ENCODE assay signal across 9 mouse cellular contexts in the genomic region with DNA sequence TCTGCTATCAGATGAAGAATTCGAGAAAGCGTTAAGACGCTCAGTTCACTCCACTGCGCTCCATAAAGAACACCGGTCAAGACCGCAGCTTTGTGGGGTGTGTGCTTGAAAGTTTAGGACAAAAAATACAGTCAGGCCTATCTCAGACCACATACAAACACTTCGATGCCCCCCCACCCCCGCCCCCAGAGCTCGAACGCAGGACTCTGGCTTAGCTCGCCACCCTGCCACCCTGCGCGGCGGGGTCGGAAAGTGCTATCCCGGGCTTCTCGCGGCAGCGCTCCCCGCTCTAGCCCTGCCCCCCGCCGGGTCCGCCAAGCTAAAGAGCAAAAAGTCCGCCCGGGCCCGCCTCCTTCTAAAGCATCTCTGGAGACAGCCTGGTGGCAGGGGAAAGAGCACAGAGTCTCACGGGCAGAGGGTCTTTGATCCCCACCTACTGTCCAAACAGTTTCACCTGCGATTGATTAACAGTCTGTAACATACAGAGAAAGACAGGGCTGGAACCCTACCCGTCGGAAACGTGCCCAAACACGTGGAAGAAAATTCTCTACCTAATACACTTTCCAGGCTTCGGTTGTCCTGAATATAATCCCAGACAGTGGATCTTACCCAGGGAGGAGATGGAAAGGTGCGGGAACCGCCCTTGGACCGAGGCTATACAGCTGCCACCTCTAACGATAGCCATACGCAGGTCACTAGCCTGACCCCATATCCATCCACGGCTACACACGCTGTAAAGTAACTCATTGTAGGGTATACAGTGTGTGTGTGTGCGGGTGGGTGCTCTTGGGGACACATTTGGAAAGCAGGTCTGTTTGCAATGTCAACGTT. TPM values are rescaled to one million over a fixed set of nuclear protein-coding genes. Genes with fewer than 3 reads are reported as not detected.
A peak's percentile ranks its signal among the peaks of the same experiment; 100 is the strongest.
DNase-seq lines count a peak whose midpoint lies in the region; ATAC-seq and TF ChIP-seq lines count a peak whose summit lies in the region.
"Had no signal": no experiment of that assay in that cellular context is flagged by ENCODE, and none has a peak within 500 bp of the region (broad histone marks: within the 10 kb centered on the region; RNA-seq: fewer than 3 reads in every experiment).

No protein-coding gene starts in this region.

- DNase-seq in left cerebral cortex, postnatal 4 days = peak; percentile 40
- DNase-seq in left cerebral cortex, postnatal 14 days (ENCODE audit: low spot score in 2 of 2) = no peak
- DNase-seq in layer of hippocampus, adult 2 months (ENCODE audit: low spot score in 2 of 2) = no peak
- DNase-seq in right cerebral cortex, adult 18-20 months = no peak

- ATAC-seq in embryonic facial prominence, embryonic 15.5 days (ENCODE audit: insufficient number of reproducible peaks, low FRiP score, low TSS enrichment, low read depth) = no peak
- no peak for ATAC-seq in intestine, postnatal 0 days
- no peak for ATAC-seq in frontal cortex, adult (ENCODE audit: low TSS enrichment)

- H3ac ChIP-seq in myocyte (ENCODE audit: control insufficient read depth, insufficient read length) = no peak overlapping the region

- WGBS in embryonic facial prominence, embryonic 15.5 days = under 1% methylated on average over 42 of the region's 42 CpGs
- WGBS in intestine, postnatal 0 days = under 1% methylated on average over 42 of the region's 42 CpGs

- TF ChIP-seq POLR2A in myocyte (IDR thresholded peaks at IDR 0.05; ENCODE audit: insufficient read length, low read depth) = no peak

- no peaks in the 10 kb centered on the region for H3K9me3 ChIP-seq in embryonic facial prominence, embryonic 15.5 days (replicated peaks)
- H3K9me3 ChIP-seq in intestine, postnatal 0 days (ENCODE audit: control insufficient read depth) = no peaks in the 10 kb centered on the region

- peaks cover 44% of the 10 kb centered on the region for H3K4me1 ChIP-seq in embryonic facial prominence, embryonic 15.5 days
- peaks cover 11% of the 10 kb centered on the region for H3K4me1 ChIP-seq in intestine, postnatal 0 days (replicated peaks; ENCODE audit: control insufficient read depth, insufficient read depth, low read length)

- no peaks in the 10 kb centered on the region for H3K79me2 ChIP-seq in myocyte (ENCODE audit: control insufficient read depth, insufficient read depth)

- H3K27ac ChIP-seq in embryonic facial prominence, embryonic 15.5 days (replicated peaks) = peak overlapping the region; percentile 65; the same call in 1 of the 2 replicates
- H3K27ac ChIP-seq in intestine, postnatal 0 days (ENCODE audit: low read depth, low read length) = no peak overlapping the region
- no peak overlapping the region for H3K27ac ChIP-seq in layer of hippocampus, adult 2 months

- no peaks in the 10 kb centered on the region for H3K36me3 ChIP-seq in embryonic facial prominence, embryonic 15.5 days
- no peaks in the 10 kb centered on the region for H3K36me3 ChIP-seq in intestine, postnatal 0 days (ENCODE audit: control insufficient read depth, insufficient read depth)
- H3K36me3 ChIP-seq in myocyte (ENCODE audit: control insufficient read depth, insufficient read depth) = no peaks in the 10 kb centered on the region

- peak overlapping the region; percentile 24; the same call in 1 of the 2 replicates for H3K9ac ChIP-seq in embryonic facial prominence, embryonic 15.5 days
- H3K9ac ChIP-seq in intestine, postnatal 0 days (ENCODE audit: low read depth, low read length) = no peak overlapping the region

- peak overlapping the region; percentile 89 for H3K4me2 ChIP-seq in embryonic facial prominence, embryonic 15.5 days (replicated peaks)
- H3K4me2 ChIP-seq in intestine, postnatal 0 days (replicated peaks; ENCODE audit: low read depth) = peak overlapping the region; percentile 60
- peak overlapping the region; percentile 69 for H3K4me2 ChIP-seq in myocyte (ENCODE audit: low read depth)

- H3K4me3 ChIP-seq in embryonic facial prominence, embryonic 15.5 days (replicated peaks) = peak overlapping the region; percentile 41
- H3K4me3 ChIP-seq in intestine, postnatal 0 days (ENCODE audit: low read depth, low read length) = peak overlapping the region; percentile 31
- H3K4me3 ChIP-seq in myocyte = no peak overlapping the region
- no peak overlapping the region for H3K4me3 ChIP-seq in layer of hippocampus, adult 2 months

- no peak for TF ChIP-seq CTCF in intestine, postnatal 0 days (IDR thresholded peaks at IDR 0.05; ENCODE audit: low read depth)
- TF ChIP-seq CTCF in layer of hippocampus, adult 2 months (conservative IDR thresholded peaks at IDR 0.05) = no peak

- H3K27me3 ChIP-seq in embryonic facial prominence, embryonic 15.5 days = peaks cover 68% of the 10 kb centered on the region
- peaks cover 94% of the 10 kb centered on the region for H3K27me3 ChIP-seq in intestine, postnatal 0 days (replicated peaks; ENCODE audit: control insufficient read depth, insufficient read depth, low read length)
- peaks cover 94% of the 10 kb centered on the region for H3K27me3 ChIP-seq in myocyte (ENCODE audit: control insufficient read depth, insufficient read depth, insufficient read length)

- intact Hi-C loops in left cerebral cortex, postnatal 4 days (cut with DNase I) = no loop called here
- intact Hi-C loops in left cerebral cortex, postnatal 14 days (cut with DNase I) = no loop called here

TF ChIP-seq in myocyte, 11 proteins besides CTCF, POLR2A, EP300 and RAD21:
- TF ChIP-seq E2F4 (IDR thresholded peaks at IDR 0.05; ENCODE audit: insufficient read depth) (no peak), TCF3 (IDR thresholded peaks at IDR 0.05; ENCODE audit: insufficient read length, low read depth) (no peak), POLR2AphosphoS2 (IDR thresholded peaks at IDR 0.05; ENCODE audit: insufficient read length, low read depth) (no peak), MAX (IDR thresholded peaks at IDR 0.05; ENCODE audit: low read depth) (no peak), USF1 (IDR thresholded peaks at IDR 0.05; ENCODE audit: low read depth) (no peak), MYOD1 (IDR thresholded peaks at IDR 0.05; ENCODE audit: control insufficient read depth in 1 of 3, insufficient read length in 2 of 3, low read depth in 2 of 3) (no peak), REST (IDR thresholded peaks at IDR 0.05; ENCODE audit: insufficient read depth, insufficient read length) (no peak), CEBPB (IDR thresholded peaks at IDR 0.05; ENCODE audit: insufficient read depth, poor library complexity, severe bottlenecking) (no peak), MYOG (IDR thresholded peaks at IDR 0.05; ENCODE audit: control insufficient read depth in 1 of 3, insufficient read depth in 1 of 3, insufficient read length in 2 of 3, low read depth in 2 of 3) (no peak), TCF12 (IDR thresholded peaks at IDR 0.05; ENCODE audit: insufficient read depth, poor library complexity, severe bottlenecking) (no peak), SRF (IDR thresholded peaks at IDR 0.05; ENCODE audit: control insufficient read depth, insufficient read length, low read depth) (no peak)

RNA-seq across cellular contexts. Expression of gene Col2a1, which starts 1.3 kb away (rescaled TPM):
- 1 to 10 TPM; 2.5 to 5.4 TPM for total RNA-seq in left cerebral cortex, postnatal 4 days (2021)
- total RNA-seq in left cerebral cortex, postnatal 14 days (2021) = under 1 TPM; 0.57 to 0.97 TPM
- 225 and 386 TPM in 2 replicates for polyA plus RNA-seq in embryonic facial prominence, embryonic 15.5 days (2015; fragmentation: Nextera tagmentation; extraction: Ambion mirVana)
- 0.09 TPM in 1 of 2 replicates, not detected in the other for polyA plus RNA-seq in intestine, postnatal 0 days (2015; fragmentation: Nextera tagmentation; extraction: Ambion mirVana)
- 0.01 TPM for polyA plus RNA-seq in myocyte (2012; fragmentation: generic; extraction: Trizol)
- 1 to 10 TPM in 1 of 2 experiments, under 1 TPM in 1; 0.61 to 1.2 TPM for total RNA-seq in layer of hippocampus, adult 2 months (2021)
- polyA plus RNA-seq: large intestine, adult 2 months had no signal

RNA-seq across cellular contexts. Expression of gene Tmem106c, which starts 39.2 kb away (rescaled TPM):
- total RNA-seq in left cerebral cortex, postnatal 4 days (2021) = 10 to 100 TPM; 18.0 to 20.1 TPM
- total RNA-seq in left cerebral cortex, postnatal 14 days (2021) = 10 to 100 TPM; 14.9 to 16.3 TPM
- 52.6 and 60.8 TPM in 2 replicates for polyA plus RNA-seq in embryonic facial prominence, embryonic 15.5 days (2015; fragmentation: Nextera tagmentation; extraction: Ambion mirVana)
- 33.3 and 36.7 TPM in 2 replicates for polyA plus RNA-seq in intestine, postnatal 0 days (2015; fragmentation: Nextera tagmentation; extraction: Ambion mirVana)
- polyA plus RNA-seq in myocyte (2012; fragmentation: generic; extraction: Trizol) = 11.5 TPM
- 10 to 100 TPM; 32.8 to 34.1 TPM for total RNA-seq in layer of hippocampus, adult 2 months (2021)

Comparison
In these comparisons a context has a peak if more than half of its experiments do, and no peak if none do; other contexts are left out.
1. H3K4me3 ChIP-seq: peak in embryonic facial prominence, embryonic 15.5 days (single experiment) and intestine, postnatal 0 days (single experiment); none in myocyte (single experiment) and layer of hippocampus, adult 2 months (single experiment).
2. Peak in every context shown above with its lines, with median percentiles within 50 percentile points of each other: H3K4me2 ChIP-seq.